In the genomic region with DNA sequence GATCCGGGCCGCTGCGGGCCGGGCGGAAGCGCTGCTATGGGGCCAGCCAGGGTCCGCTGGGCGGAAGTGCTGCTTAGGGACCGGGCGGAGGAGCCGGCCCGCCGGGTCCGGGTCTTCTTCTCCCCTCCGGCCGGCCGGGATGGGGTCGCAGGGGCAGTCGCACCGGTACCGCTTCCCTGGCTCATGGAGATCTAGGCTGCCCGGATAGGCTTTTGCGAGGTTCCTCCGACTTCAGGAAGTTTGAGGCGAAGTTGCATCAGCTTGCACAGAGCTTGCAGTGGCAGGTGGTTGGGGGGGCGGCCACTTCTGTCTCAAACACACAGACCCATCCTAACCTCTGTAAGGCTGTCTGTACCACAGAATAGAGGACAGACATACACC, we compare ENCODE assay signal across 8 mouse cellular contexts. TPM values are rescaled to one million over a fixed set of nuclear protein-coding genes. Genes with fewer than 3 reads are reported as not detected.
A peak's percentile ranks its signal among the peaks of the same experiment; 100 is the strongest.
DNase-seq lines count a peak whose midpoint lies in the region; ATAC-seq lines count a peak whose summit lies in the region.

No protein-coding gene starts in this region.

- H3K27ac ChIP-seq in heart, embryonic 11.5 days (ENCODE audit: low read depth, low read length): peak overlapping the region; percentile 97
- H3K27ac ChIP-seq in forebrain, embryonic 11.5 days (ENCODE audit: low read depth, low read length): peak overlapping the region; percentile 90
- H3K27ac ChIP-seq in limb, embryonic 11.5 days (replicated peaks; ENCODE audit: low read depth, low read length): peak overlapping the region; percentile 96
- H3K27ac ChIP-seq in midbrain, embryonic 14.5 days (replicated peaks; ENCODE audit: low read depth, low read length): peak overlapping the region; percentile 97

- no peaks in the 10 kb centered on the region for H3K9me3 ChIP-seq in heart, embryonic 11.5 days (replicated peaks; ENCODE audit: control insufficient read depth, low read length)
- no peaks in the 10 kb centered on the region for H3K9me3 ChIP-seq in forebrain, embryonic 11.5 days (ENCODE audit: control insufficient read depth, low read length)
- H3K9me3 ChIP-seq in limb, embryonic 11.5 days (ENCODE audit: control insufficient read depth, low read length): no peaks in the 10 kb centered on the region
- H3K9me3 ChIP-seq in midbrain, embryonic 14.5 days (ENCODE audit: control insufficient read depth, low read length): no peaks in the 10 kb centered on the region

- intact Hi-C loops in heart, postnatal 14 days (cut with DNase I): no loop called here

- H3K36me3 ChIP-seq in heart, embryonic 11.5 days (ENCODE audit: control insufficient read depth, insufficient read depth, low read length): no peaks in the 10 kb centered on the region
- no peaks in the 10 kb centered on the region for H3K36me3 ChIP-seq in forebrain, embryonic 11.5 days (ENCODE audit: control insufficient read depth, insufficient read depth, low read length)
- no peaks in the 10 kb centered on the region for H3K36me3 ChIP-seq in limb, embryonic 11.5 days (ENCODE audit: control insufficient read depth, insufficient read depth, low read length)
- H3K36me3 ChIP-seq in midbrain, embryonic 14.5 days (ENCODE audit: control insufficient read depth, insufficient read depth, low read length): no peaks in the 10 kb centered on the region

- WGBS in heart, embryonic 11.5 days (ENCODE audit: insufficient replicate concordance): 0% methylated on average over 18 of the region's 26 CpGs
- WGBS in forebrain, embryonic 11.5 days: 0% methylated on average over 22 of the region's 26 CpGs
- WGBS in limb, embryonic 11.5 days: 0% methylated on average over 26 of the region's 26 CpGs
- WGBS in midbrain, embryonic 14.5 days: 0% methylated on average over 26 of the region's 26 CpGs

- peak overlapping the region; percentile 94 for H3K9ac ChIP-seq in heart, embryonic 11.5 days (ENCODE audit: low read depth, low read length)
- peak overlapping the region; percentile 86 for H3K9ac ChIP-seq in forebrain, embryonic 11.5 days (ENCODE audit: low read length)
- H3K9ac ChIP-seq in limb, embryonic 11.5 days (ENCODE audit: low read length): peak overlapping the region; percentile 92
- H3K9ac ChIP-seq in midbrain, embryonic 14.5 days (replicated peaks; ENCODE audit: low read length): peak overlapping the region; percentile 88

- peak overlapping the region; percentile 83 for H3K4me2 ChIP-seq in heart, embryonic 11.5 days
- peak overlapping the region; percentile 57 for H3K4me2 ChIP-seq in forebrain, embryonic 11.5 days (ENCODE audit: low read depth, low read length, severe bottlenecking)
- peak overlapping the region; percentile 64 for H3K4me2 ChIP-seq in limb, embryonic 11.5 days (ENCODE audit: low read depth, severe bottlenecking)
- H3K4me2 ChIP-seq in midbrain, embryonic 14.5 days (ENCODE audit: low read length): peak overlapping the region; percentile 80

- DNase-seq in heart, postnatal 14 days: no peak
- DNase-seq in thymus, postnatal 14 days: peak; percentile 75
- no peak for DNase-seq in thymus, postnatal 25 days
- no peak for DNase-seq in forebrain, embryonic 11.5 days (ENCODE audit: low spot score)
- DNase-seq in limb, embryonic 11.5 days (ENCODE audit: low spot score): no peak
- no peak for DNase-seq in midbrain, embryonic 14.5 days
- DNase-seq in embryo, embryonic 10.5 days (ENCODE audit: low spot score): no peak

- peak overlapping the region; percentile 92 for H3K4me3 ChIP-seq in heart, embryonic 11.5 days (ENCODE audit: low read depth, low read length)
- peak overlapping the region; percentile 68 for H3K4me3 ChIP-seq in forebrain, embryonic 11.5 days (ENCODE audit: low read depth, low read length)
- H3K4me3 ChIP-seq in limb, embryonic 11.5 days (ENCODE audit: low read depth, low read length): peak overlapping the region; percentile 91
- H3K4me3 ChIP-seq in midbrain, embryonic 14.5 days (replicated peaks; ENCODE audit: low read depth, low read length): peak overlapping the region; percentile 84

- 0 out of 2 replicates have a peak, but pooled peaks cover 2% of the 10 kb centered on the region for H3K27me3 ChIP-seq in heart, embryonic 11.5 days (ENCODE audit: control insufficient read depth, insufficient read depth, low read length)
- no peaks in the 10 kb centered on the region for H3K27me3 ChIP-seq in forebrain, embryonic 11.5 days (ENCODE audit: control insufficient read depth, insufficient read depth, low read length)
- no peaks in the 10 kb centered on the region for H3K27me3 ChIP-seq in limb, embryonic 11.5 days (ENCODE audit: control insufficient read depth, insufficient read depth, low read length)
- H3K27me3 ChIP-seq in midbrain, embryonic 14.5 days (ENCODE audit: control insufficient read depth, insufficient read depth, low read length): no peaks in the 10 kb centered on the region

- H3K4me1 ChIP-seq in heart, embryonic 11.5 days (ENCODE audit: control insufficient read depth, insufficient read depth, low read length): peaks cover 3% of the 10 kb centered on the region
- H3K4me1 ChIP-seq in forebrain, embryonic 11.5 days (replicated peaks; ENCODE audit: control insufficient read depth, insufficient read depth, low read length): peaks cover 14% of the 10 kb centered on the region; the same call in 1 of the 2 replicates
- H3K4me1 ChIP-seq in limb, embryonic 11.5 days (ENCODE audit: control insufficient read depth, insufficient read depth, low read length): peaks cover 2% of the 10 kb centered on the region; the same call in 1 of the 2 replicates
- H3K4me1 ChIP-seq in midbrain, embryonic 14.5 days (ENCODE audit: control insufficient read depth, insufficient read depth, low read length): peaks cover 18% of the 10 kb centered on the region; the same call in 1 of the 2 replicates

- ATAC-seq in heart, embryonic 11.5 days (replicated peaks; ENCODE audit: insufficient number of reproducible peaks, low FRiP score, low TSS enrichment): no peak; the same call in none of the 2 replicates
- ATAC-seq in forebrain, embryonic 11.5 days (replicated peaks; ENCODE audit: low FRiP score): no peak
- ATAC-seq in limb, embryonic 11.5 days (ENCODE audit: insufficient number of reproducible peaks, low FRiP score, low TSS enrichment, low read depth): no peak; the same call in 1 of the 2 replicates
- no peak; the same call in 1 of the 2 replicates for ATAC-seq in midbrain, embryonic 14.5 days (ENCODE audit: low FRiP score, low TSS enrichment)

RNA-seq across cellular contexts. Expression of a gene that starts 0.5 kb away (rescaled TPM):
- 7.9 and 8.7 TPM in 2 replicates for polyA plus RNA-seq in heart, embryonic 11.5 days (2014; fragmentation: Nextera tagmentation; extraction: Ambion mirVana)
- 10 to 100 TPM; 10.1 to 11.5 TPM for total RNA-seq in heart, postnatal 14 days (2021)
- polyA plus RNA-seq in forebrain, embryonic 11.5 days (2014; fragmentation: Nextera tagmentation; extraction: Ambion mirVana): 6.3 and 7.5 TPM in 2 replicates
- 6.3 and 6.5 TPM in 2 replicates for polyA plus RNA-seq in limb, embryonic 11.5 days (2014; fragmentation: Nextera tagmentation; extraction: Ambion mirVana)
- polyA plus RNA-seq in midbrain, embryonic 14.5 days (2014; fragmentation: Nextera tagmentation; extraction: Ambion mirVana): 2.9 and 3.2 TPM in 2 replicates

RNA-seq across cellular contexts. Expression of a gene that starts 25.5 kb away (rescaled TPM):
- polyA plus RNA-seq in heart, embryonic 11.5 days (2014; fragmentation: Nextera tagmentation; extraction: Ambion mirVana): 8.4 and 10.9 TPM in 2 replicates
- total RNA-seq in heart, postnatal 14 days (2021): 10 to 100 TPM; 37.5 to 38.0 TPM
- polyA plus RNA-seq in forebrain, embryonic 11.5 days (2014; fragmentation: Nextera tagmentation; extraction: Ambion mirVana): 14.2 and 17.5 TPM in 2 replicates
- 7.4 and 10.2 TPM in 2 replicates for polyA plus RNA-seq in limb, embryonic 11.5 days (2014; fragmentation: Nextera tagmentation; extraction: Ambion mirVana)
- 5.5 and 7.9 TPM in 2 replicates for polyA plus RNA-seq in midbrain, embryonic 14.5 days (2014; fragmentation: Nextera tagmentation; extraction: Ambion mirVana)
